Comparison of ENCODE assay signal across 23 mouse cellular contexts in the genomic region with DNA sequence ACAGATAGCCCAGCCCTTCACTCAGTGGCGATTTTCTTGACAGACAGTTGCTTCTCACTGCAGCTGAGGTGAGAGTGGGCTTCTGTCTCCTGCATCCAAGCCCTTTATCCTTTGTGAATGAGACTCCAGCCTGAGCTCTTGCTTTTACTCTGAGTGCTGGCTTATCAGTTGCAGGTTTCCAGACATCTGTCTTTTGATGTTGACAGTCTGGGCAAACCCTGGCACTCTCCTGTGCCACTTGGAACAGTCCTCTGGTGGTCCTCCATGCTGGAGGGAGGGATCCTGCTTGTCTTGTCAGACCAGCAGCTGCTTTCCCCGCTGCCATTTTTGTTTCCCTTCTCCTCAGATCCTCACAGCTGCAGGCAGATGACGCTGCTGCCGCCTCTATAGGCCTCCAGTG. TPM values are rescaled to one million over a fixed set of nuclear protein-coding genes. Genes with fewer than 3 reads are reported as not detected.
"Had no signal": no experiment of that assay in that cellular context is flagged by ENCODE, and none has a peak within 500 bp of the region (broad histone marks: within the 10 kb centered on the region; RNA-seq: fewer than 3 reads in every experiment).

No protein-coding gene starts in this region.

- ATAC-seq: forebrain, embryonic 13.5 days; forebrain, embryonic 14.5 days; forebrain, embryonic 15.5 days; forebrain, embryonic 16.5 days; forebrain, postnatal 0 days had no signal

- DNase-seq: cerebellum, adult 2 months; cerebellum, adult 8-10 months; cerebellum, adult 9-10 months; cerebellum, adult 9-11 months; cerebellum, postnatal 10 days; cerebellum, postnatal 14 days; cerebellum, postnatal 25 days; cerebellum, postnatal 36 days; embryo, embryonic 11 days; forebrain, postnatal 0 days; gastrocnemius, adult 2 months; gastrocnemius, postnatal 10 days; gastrocnemius, postnatal 14 days; gastrocnemius, postnatal 25 days; gastrocnemius, postnatal 36 days; heart, adult 11 months; heart, adult 18-20 months; heart, adult 2 months had no signal

RNA-seq across cellular contexts. Expression of gene Prkar1b, which starts 22.1 kb away (rescaled TPM):
- total RNA-seq: common myeloid progenitor, adult 5-6 weeks had no signal
